Mouse (Mus musculus) liver, postnatal 0 days (tissue): ENCODE results near the gene Lrrc8a.

Experiments used
- CTCF ChIP-seq: sonication (generic); IDR thresholded peaks from 2 replicates; pipeline ENCODE4 v1.5.1; 2016; ENCODE audit warnings: antibody characterized with exemption, low read depth
- EP300 ChIP-seq: IDR thresholded peaks from 2 replicates; pipeline ENCODE4 v1.6.1; 2016; ENCODE audit warnings: antibody characterized with exemption, low read depth, mild to moderate bottlenecking

- TF ChIP-seq CTCF (no peak), EP300 (no peak)
These were observed 25.4 kb downstream of the Lrrc8a start for GRCm38 (mm10) chr2:30262840-30263441.
